Mouse (Mus musculus) liver (tissue): ENCODE data around the gene Gm14862.
A peak's percentile ranks its signal among the peaks of the same experiment; 100 is the strongest.
"Not testable (repeated sequence)": the region's sequence is repeated elsewhere in the genome, so short reads cannot be mapped to it uniquely, and the experiment has no call there.

Source experiments
- DNase-seq: peaks from one replicate; pipeline ENCODE4 v3.0.0-alpha.2; 2020; ENCODE audit warnings: mixed read lengths

Gm14862 gene

DNA sequence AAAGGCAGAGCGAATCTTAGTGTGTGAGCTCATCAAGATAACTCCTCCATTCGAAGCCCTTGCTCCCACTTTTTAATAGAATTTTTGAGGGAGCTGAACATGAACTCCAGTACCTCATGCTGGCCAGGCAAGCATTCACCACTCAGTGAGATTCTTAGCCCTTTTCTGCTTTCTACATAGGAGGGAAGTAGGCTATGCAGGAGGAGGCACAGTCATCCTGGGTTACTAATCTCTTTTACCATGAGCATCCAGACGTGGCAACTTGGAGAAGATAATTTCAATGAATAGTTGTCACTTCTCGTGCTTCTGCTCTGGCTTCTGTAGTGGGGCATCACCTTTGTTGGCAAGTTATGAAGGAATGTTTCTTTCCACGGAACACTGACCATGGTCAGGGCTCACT lies at the start of gene Gm14862:
Gene Gm14862 (minus strand): TSS at position 134 of the 400 bp plus-strand sequence.
- DNase-seq, result peak; percentile 39

DNA sequence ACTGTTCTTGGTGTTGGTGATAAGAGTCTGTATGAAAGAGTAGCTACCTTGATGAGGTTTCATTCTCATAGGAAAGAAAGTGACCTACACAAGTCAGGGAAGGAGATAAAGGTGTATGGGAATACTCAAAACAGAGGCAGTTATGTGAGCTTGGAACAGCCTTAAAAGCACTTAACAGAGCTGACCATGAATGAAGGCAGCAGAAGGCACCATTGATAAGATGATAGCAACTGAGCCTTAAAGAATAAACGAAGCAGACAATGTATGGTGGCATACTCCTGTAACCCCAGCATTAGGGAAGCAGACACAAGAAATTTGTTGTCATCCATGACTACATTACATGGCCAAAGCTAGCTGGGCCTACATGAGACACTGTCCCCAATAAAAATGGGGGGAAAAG lies 46.8 kb upstream of the Gm14862 start:
- no peak for DNase-seq

DNA sequence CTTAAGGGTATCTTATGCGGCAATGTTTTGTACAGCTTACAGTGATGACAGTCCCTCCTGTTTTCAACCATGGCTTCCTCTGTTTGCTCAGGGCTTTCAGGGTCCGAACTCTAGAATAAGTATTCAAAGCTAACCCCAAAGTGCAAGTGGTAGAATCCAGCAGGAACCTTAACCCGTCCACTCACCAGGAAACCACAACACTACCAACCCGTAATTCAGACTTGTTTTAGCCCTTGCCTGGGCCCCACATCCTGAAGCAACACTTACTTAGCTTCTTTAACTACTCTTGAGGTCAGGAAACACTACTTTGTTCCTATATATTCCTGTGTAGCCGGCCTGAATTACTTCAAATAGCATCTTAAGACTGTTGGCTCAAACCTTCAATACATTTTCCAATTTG lies 46.1 kb upstream of the Gm14862 start:
- DNase-seq, result no peak

- peak; percentile 65 for DNase-seq
Measured at GRCm38 (mm10) chrX:9298413-9298864, 41.7 kb upstream of the Gm14862 start.

- peak; percentile 31 for DNase-seq
Measured at GRCm38 (mm10) chrX:9293140-9293829, 36.6 kb upstream of the Gm14862 start.

- DNase-seq, result not testable (repeated sequence)
Measured at GRCm38 (mm10) chrX:9283464-9283863, 26.8 kb upstream of the Gm14862 start, which contains the start of gene H2al1m. Gene H2al1m, plus strand, starts transcription at chrX:9283764.

- DNase-seq, result peak; percentile 58
Measured at GRCm38 (mm10) chrX:9274321-9274720, 17.6 kb upstream of the Gm14862 start.

- DNase-seq, result no peak
Measured at GRCm38 (mm10) chrX:9273377-9274002, 16.8 kb upstream of the Gm14862 start.

DNA sequence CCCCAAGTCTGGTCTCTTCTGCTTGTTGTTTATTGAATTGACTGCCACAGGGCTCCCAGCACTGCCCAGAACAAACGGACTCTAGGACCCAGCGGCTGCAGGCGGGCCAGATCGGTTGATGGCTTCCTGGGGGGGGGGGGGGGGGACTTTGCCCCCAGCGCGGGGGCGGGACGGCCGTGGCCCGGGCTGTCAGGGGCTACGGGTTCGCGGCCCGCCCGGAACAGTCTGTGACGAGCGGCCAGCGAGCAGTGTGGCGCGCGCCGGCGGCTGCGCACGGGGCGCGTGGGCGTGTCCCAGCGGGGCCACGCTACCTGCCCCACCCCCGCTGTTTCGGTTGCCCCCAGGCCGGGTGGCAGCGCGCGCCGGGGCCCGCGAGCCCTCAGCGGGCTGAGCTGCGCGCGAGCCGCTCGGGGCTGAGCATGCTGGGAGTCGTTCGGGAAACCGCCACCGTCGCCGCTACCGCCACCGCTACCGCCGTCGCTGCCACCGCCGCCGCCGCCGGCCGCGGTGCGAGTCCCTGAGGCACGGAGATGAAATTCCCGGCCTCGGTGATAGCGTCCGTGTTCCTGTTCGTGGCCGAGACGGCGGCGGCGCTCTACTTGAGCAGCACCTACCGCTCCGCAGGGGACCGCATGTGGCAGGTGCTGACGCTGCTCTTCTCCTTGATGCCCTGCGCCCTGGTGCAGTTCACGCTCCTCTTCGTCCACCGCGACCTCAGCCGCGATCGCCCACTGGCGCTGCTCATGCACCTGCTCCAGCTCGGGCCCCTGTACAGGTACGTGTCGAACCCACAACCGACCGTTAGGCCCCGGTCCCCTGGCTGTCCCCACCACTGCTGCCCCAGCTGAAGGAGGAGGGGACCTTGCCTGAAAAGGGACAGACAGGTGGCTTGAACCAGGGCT lies 16.0 kb upstream of the Gm14862 start, which contains the start of gene Xk:
Gene Xk (plus strand): TSS at position 297 of the 902 bp plus-strand sequence.
- peak; percentile 86 for DNase-seq

DNA sequence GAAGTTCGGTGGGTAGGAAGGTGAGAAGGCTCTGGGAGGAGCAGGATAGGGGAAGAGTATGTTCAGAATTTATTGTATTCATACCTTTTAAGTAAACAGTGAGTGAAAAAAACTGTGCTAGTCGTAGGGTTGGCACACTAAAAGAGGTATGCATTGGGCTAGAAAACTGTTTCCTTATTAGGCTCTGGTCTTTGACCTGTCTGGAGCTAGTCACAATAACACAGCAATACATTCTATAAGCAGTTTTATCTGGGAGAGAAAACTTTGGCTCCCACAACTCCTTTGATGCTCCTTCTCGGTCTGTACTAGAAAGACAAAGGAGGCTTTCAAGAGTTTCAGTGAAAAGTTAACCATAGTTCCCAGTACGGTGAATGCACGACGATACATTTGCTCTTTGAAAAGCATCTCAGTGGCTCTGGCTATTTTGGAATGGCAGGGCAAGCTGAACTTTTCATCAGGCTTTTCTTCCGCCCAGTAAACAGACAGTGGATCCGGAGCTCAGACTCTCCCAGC lies 15.3 kb upstream of the Gm14862 start:
- no peak for DNase-seq

GRCm38 (mm10) chrX:9271112-9271511 lies 14.4 kb upstream of the Gm14862 start:
- DNase-seq, result no peak

GRCm38 (mm10) chrX:9259267-9259666 lies 2.6 kb upstream of the Gm14862 start:
- DNase-seq, result no peak

DNA sequence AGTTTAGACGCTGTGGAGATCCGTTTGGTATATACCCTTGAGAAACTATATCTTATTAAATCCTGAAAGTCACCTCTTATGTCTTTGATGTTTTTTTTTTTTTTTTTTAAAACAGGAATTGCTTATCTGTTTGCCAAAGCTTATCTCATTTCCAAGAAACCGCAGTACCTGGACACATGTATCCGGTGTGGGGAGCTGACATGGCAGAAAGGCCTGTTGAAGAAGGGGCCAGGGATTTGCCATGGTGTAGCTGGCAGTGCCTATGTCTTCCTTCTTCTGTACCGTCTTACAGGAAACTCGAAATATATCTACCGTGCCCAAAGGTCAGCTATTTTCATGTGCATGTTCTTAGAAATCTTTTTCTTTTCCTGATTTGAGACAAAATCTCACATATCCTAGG lies 1.1 kb upstream of the Gm14862 start:
- DNase-seq, result peak; percentile 55

DNA sequence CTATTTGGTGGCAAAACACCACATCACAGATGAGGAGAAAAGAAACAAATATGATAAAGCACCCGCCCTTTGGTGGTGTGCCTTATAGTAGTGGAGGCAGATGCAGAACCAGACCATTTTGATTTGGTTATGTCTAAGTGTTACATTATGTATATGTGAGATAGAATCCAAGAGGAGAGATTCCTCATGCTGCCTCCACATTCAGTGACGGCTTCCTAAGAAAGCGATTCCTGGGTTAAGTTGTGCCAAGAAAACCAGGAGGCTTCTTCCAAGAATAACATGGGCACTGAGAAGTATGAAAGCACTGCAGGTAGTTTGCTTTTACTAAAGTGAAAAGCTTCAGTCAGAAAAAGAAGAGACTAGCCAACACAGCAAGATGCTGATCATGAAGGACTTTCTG lies 1.8 kb downstream of the Gm14862 start:
- DNase-seq, result no peak

GRCm38 (mm10) chrX:9253990-9254389 lies 2.7 kb downstream of the Gm14862 start:
- peak; percentile 52 for DNase-seq

GRCm38 (mm10) chrX:9248911-9249310 lies 7.8 kb downstream of the Gm14862 start:
- DNase-seq, result no peak

- peak; percentile 79 for DNase-seq
Measured at GRCm38 (mm10) chrX:9244603-9245336, 11.9 kb downstream of the Gm14862 start.

DNA sequence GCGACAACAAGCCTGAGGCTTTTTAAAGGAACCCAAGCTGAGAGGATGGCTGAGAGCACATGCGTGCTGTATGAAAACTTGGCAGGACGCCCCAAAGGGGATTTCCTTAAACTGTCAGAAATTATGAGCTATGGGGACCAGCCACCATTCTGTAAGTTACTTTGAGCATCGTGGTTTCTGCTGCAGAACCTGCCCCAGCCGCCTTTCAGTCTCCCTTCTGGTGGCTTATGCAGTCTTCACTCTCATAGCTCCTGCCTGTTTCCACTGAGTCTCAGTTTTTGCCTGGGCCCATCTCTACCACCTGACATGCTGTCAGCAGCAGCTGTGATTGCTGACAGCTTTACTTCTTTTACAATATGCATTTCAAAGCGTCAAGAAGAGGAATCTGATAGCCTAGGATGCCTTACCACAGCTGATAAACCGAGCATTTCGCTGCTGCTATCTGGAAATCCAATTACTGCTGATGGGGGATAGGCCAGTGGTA lies 13.3 kb downstream of the Gm14862 start:
- peak; percentile 12 for DNase-seq

GRCm38 (mm10) chrX:9240737-9241591 lies 15.7 kb downstream of the Gm14862 start:
- no peak for DNase-seq

GRCm38 (mm10) chrX:9227105-9227504 lies 29.6 kb downstream of the Gm14862 start:
- no peak for DNase-seq
